Mouse (Mus musculus) forebrain, embryonic 11.5 days (tissue): Measurements from ENCODE around the gene Vti1b. TPM values are rescaled to one million over a fixed set of nuclear protein-coding genes. Genes with fewer than 3 reads are reported as not detected.

Source experiments
- ATAC-seq: fragments of 200-750 bp; cut with Nextera tagmentation; replicated peaks from 2 replicates; pipeline ENCODE4 v1.8.0; 2017; ENCODE audit warnings: moderate TSS enrichment; ENCODE audit not compliant: low FRiP score
- DNase-seq: peaks from one replicate; pipeline ENCODE4 v3.0.0-alpha.2; 2017; ENCODE audit warnings: low spot score
- H3K27ac ChIP-seq: fragments of 300-500 bp; sonication (generic); 2 replicates; pipeline ENCODE4 v1.5.1; 2014; ENCODE audit warnings: low read depth, low read length
- H3K27me3 ChIP-seq: fragments of 300-500 bp; sonication (generic); 2 replicates; pipeline ENCODE4 v1.6.1; 2014; ENCODE audit warnings: mild to moderate bottlenecking, low read length, mixed read lengths; ENCODE audit not compliant: control insufficient read depth, insufficient read depth
- H3K36me3 ChIP-seq: fragments of 300-500 bp; sonication (generic); 2 replicates; pipeline ENCODE4 v1.6.1; 2014; ENCODE audit warnings: mild to moderate bottlenecking, low read length, moderate library complexity, mixed read lengths; ENCODE audit not compliant: control insufficient read depth, insufficient read depth
- H3K4me1 ChIP-seq: fragments of 300-500 bp; sonication (generic); replicated peaks from 2 replicates; pipeline ENCODE4 v1.6.1; 2014; ENCODE audit warnings: low read length, mixed read lengths; ENCODE audit not compliant: control insufficient read depth, insufficient read depth
- H3K4me2 ChIP-seq: fragments of 300-500 bp; sonication (generic); 2 replicates; pipeline ENCODE4 v1.6.1; 2014; ENCODE audit warnings: low read depth, mild to moderate bottlenecking, low read length, moderate library complexity, mixed read lengths; ENCODE audit not compliant: severe bottlenecking
- H3K4me3 ChIP-seq: fragments of 300-500 bp; sonication (generic); 2 replicates; pipeline ENCODE4 v1.5.1; 2014; ENCODE audit warnings: low read depth, low read length
- H3K9ac ChIP-seq: fragments of 300-500 bp; sonication (generic); 2 replicates; pipeline ENCODE4 v1.6.1; 2014; ENCODE audit warnings: low read length
- H3K9me3 ChIP-seq: fragments of 300-500 bp; sonication (generic); 2 replicates; pipeline ENCODE4 v1.6.1; 2016; ENCODE audit warnings: low read length, mixed read lengths; ENCODE audit not compliant: control insufficient read depth
- WGBS: fragments of 180-500 bp; shearing (Covaris S2); extraction: QIAGEN DNeasy Blood & Tissue Kit; methylation state at CpG from one replicate; pipeline ENCODE4 v1.1.7; 2014; 5-methylcytosine and 5-hydroxymethylcytosine counted together
- polyA plus RNA-seq: library from polyadenylated mRNA; unstranded; fragments of >200 nt; fragmentation: Nextera tagmentation; extraction: Ambion mirVana; gene quantifications from 2 replicates; pipeline ENCODE4 v1.2.1, GENCODE M21; 2014

Vti1b gene
- polyA plus RNA-seq, 1 experiment from 2014 or later = 97.8 TPM

- H3K27me3 ChIP-seq = no peaks in the 10 kb centered on the region
- 91% methylated on average over 3 of the region's 3 CpGs for WGBS
- no peaks in the 10 kb centered on the region for H3K4me1 ChIP-seq
- H3K36me3 ChIP-seq = no peaks in the 10 kb centered on the region; the same call in 1 of the 2 replicates
- no peak overlapping the region for H3K4me3 ChIP-seq
- no peaks in the 10 kb centered on the region for H3K9me3 ChIP-seq
- no peak for DNase-seq
- H3K4me2 ChIP-seq = no peak overlapping the region
- H3K27ac ChIP-seq = no peak overlapping the region
- ATAC-seq = no peak
- no peak overlapping the region for H3K9ac ChIP-seq
Observed at GRCm38 (mm10) chr12:79162876-79163275, 9.6 kb downstream of the Vti1b start.

- H3K27ac ChIP-seq = no peak overlapping the region
- H3K4me1 ChIP-seq = no peaks in the 10 kb centered on the region
- H3K36me3 ChIP-seq = no peaks in the 10 kb centered on the region
- ATAC-seq (no peak), DNase-seq (no peak)
- no peak overlapping the region for H3K4me2 ChIP-seq
- H3K27me3 ChIP-seq = no peaks in the 10 kb centered on the region
- 95% methylated on average over 6 of the region's 6 CpGs for WGBS
- H3K9ac ChIP-seq = no peak overlapping the region
- H3K9me3 ChIP-seq = no peaks in the 10 kb centered on the region
- H3K4me3 ChIP-seq = no peak overlapping the region
Observed at GRCm38 (mm10) chr12:79149653-79150052, 22.8 kb downstream of the Vti1b start.

- no peak overlapping the region for H3K4me3 ChIP-seq
- no peak for DNase-seq
- no peaks in the 10 kb centered on the region for H3K27me3 ChIP-seq
- H3K9ac ChIP-seq = no peak overlapping the region
- no peak overlapping the region for H3K27ac ChIP-seq
- no peaks in the 10 kb centered on the region for H3K4me1 ChIP-seq
- H3K9me3 ChIP-seq = no peaks in the 10 kb centered on the region
- no peak overlapping the region for H3K4me2 ChIP-seq
- no peak for ATAC-seq
- no peaks in the 10 kb centered on the region for H3K36me3 ChIP-seq
Observed at GRCm38 (mm10) chr12:79141384-79141783, 31.1 kb downstream of the Vti1b start.

GRCm38 (mm10) chr12:79140811-79141210, 31.7 kb downstream of the Vti1b start:
- no peaks in the 10 kb centered on the region for H3K36me3 ChIP-seq
- no peak overlapping the region for H3K27ac ChIP-seq
- no peak overlapping the region for H3K4me3 ChIP-seq
- no peaks in the 10 kb centered on the region for H3K27me3 ChIP-seq
- no peaks in the 10 kb centered on the region for H3K9me3 ChIP-seq
- DNase-seq = no peak
- no peak overlapping the region for H3K4me2 ChIP-seq
- no peak for ATAC-seq
- 91% methylated on average over 2 of the region's 2 CpGs for WGBS
- no peak overlapping the region for H3K9ac ChIP-seq
- no peaks in the 10 kb centered on the region for H3K4me1 ChIP-seq

GRCm38 (mm10) chr12:79139417-79139816, 33.0 kb downstream of the Vti1b start:
- ATAC-seq (no peak), DNase-seq (no peak)
- H3K27ac ChIP-seq = no peak overlapping the region
- WGBS = 64% methylated on average over 1 of the region's 1 CpGs
- H3K4me2 ChIP-seq = no peak overlapping the region
- H3K9ac ChIP-seq = no peak overlapping the region
- H3K9me3 ChIP-seq = no peaks in the 10 kb centered on the region
- no peaks in the 10 kb centered on the region for H3K27me3 ChIP-seq
- no peaks in the 10 kb centered on the region for H3K36me3 ChIP-seq
- no peak overlapping the region for H3K4me3 ChIP-seq
- H3K4me1 ChIP-seq = no peaks in the 10 kb centered on the region

GRCm38 (mm10) chr12:79138999-79139398, 33.5 kb downstream of the Vti1b start:
- Histone ChIP-seq H3K27me3 (no peaks in the 10 kb centered on the region), H3K4me1 (no peaks in the 10 kb centered on the region), H3K4me3 (no peak overlapping the region), H3K36me3 (no peaks in the 10 kb centered on the region), H3K4me2 (no peak overlapping the region), H3K9me3 (no peaks in the 10 kb centered on the region), H3K27ac (no peak overlapping the region), H3K9ac (no peak overlapping the region)
- DNase-seq (no peak), ATAC-seq (no peak)

- Histone ChIP-seq H3K27ac (no peak overlapping the region), H3K4me1 (no peaks in the 10 kb centered on the region), H3K9me3 (no peaks in the 10 kb centered on the region), H3K36me3 (no peaks in the 10 kb centered on the region), H3K4me2 (no peak overlapping the region), H3K27me3 (peaks cover 12% of the 10 kb centered on the region), H3K4me3 (no peak overlapping the region), H3K9ac (no peak overlapping the region)
- 78% methylated on average over 7 of the region's 7 CpGs for WGBS
- ATAC-seq = no peak
- no peak for DNase-seq
Observed at GRCm38 (mm10) chr12:79136949-79137348, 35.5 kb downstream of the Vti1b start.

GRCm38 (mm10) chr12:79135105-79135504, 37.4 kb downstream of the Vti1b start:
- Histone ChIP-seq H3K27ac (no peak overlapping the region), H3K4me3 (no peak overlapping the region), H3K4me1 (peaks cover 3% of the 10 kb centered on the region; the same call in 1 of the 2 replicates), H3K9me3 (no peaks in the 10 kb centered on the region), H3K9ac (no peak overlapping the region), H3K36me3 (no peaks in the 10 kb centered on the region), H3K27me3 (peaks cover 28% of the 10 kb centered on the region), H3K4me2 (no peak overlapping the region)
- no peak for ATAC-seq
- WGBS = 45% methylated on average over 4 of the region's 4 CpGs
- no peak for DNase-seq

GRCm38 (mm10) chr12:79134676-79135075, 37.8 kb downstream of the Vti1b start:
- Histone ChIP-seq H3K27me3 (peaks cover 29% of the 10 kb centered on the region), H3K4me2 (no peak overlapping the region), H3K36me3 (no peaks in the 10 kb centered on the region), H3K9ac (no peak overlapping the region), H3K9me3 (no peaks in the 10 kb centered on the region), H3K4me3 (no peak overlapping the region), H3K4me1 (peaks cover 3% of the 10 kb centered on the region; the same call in 1 of the 2 replicates), H3K27ac (no peak overlapping the region)
- 38% methylated on average over 8 of the region's 8 CpGs for WGBS
- ATAC-seq (no peak), DNase-seq (no peak)
